Mouse (Mus musculus): ENCODE measurements around the gene Gars. TPM values are rescaled to one million over a fixed set of nuclear protein-coding genes. Genes with fewer than 3 reads are reported as not detected.

The Gars gene
- polyA plus RNA-seq, 1 experiment from 2014 or later, result 186 TPM

DNA sequence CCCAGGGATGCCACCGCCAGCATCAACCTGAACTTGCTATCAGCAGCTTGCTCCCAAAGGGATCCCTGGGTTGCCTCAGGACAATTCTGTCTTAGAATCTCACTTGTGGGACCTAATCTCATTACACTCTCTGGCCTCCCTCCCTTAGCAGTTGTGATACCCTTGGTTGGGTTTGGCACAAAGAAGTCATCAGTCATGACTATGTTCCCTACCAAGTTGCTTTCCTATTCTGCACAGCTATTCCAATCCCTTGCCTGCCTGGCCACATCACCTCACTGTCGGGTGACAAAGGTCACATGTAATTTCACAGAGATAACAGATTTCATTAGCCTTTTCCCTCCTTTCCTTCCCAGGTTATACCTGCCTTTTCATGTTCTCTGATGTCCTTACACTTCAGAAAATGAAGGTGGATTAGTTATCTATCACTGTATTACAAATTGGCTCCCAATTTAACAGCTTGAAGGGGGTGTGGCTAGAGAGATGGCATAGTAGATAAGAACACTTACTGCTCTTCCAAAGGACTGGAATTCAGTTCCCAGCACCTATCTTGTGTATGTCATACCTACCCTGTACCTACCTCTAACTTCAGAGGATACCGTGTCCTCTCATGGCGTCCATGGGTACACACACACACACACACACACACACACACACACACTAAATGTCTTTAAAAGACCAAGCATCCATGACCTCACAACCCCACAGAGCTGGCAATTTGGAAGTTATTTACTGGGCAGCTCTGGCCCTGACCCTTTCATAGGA is 27.3 kb upstream of the Gars start:
- DNase-seq (ENCODE audit: low spot score), result no peak
- peaks cover 8% of the 10 kb centered on the region for H3K27me3 ChIP-seq (ENCODE audit: low read depth, poor library complexity, severe bottlenecking)
- no peaks in the 10 kb centered on the region for H3K36me3 ChIP-seq
- H3K4me3 ChIP-seq, result peak overlapping the region; percentile 13; the same call in 1 of the 2 replicates
- WGBS, result 79% methylated on average over 4 of the region's 4 CpGs
- H3K9me3 ChIP-seq (replicated peaks), result no peaks in the 10 kb centered on the region
- peak overlapping the region; percentile 56; the same call in 1 of the 2 replicates for H3K27ac ChIP-seq
- H3K4me1 ChIP-seq, result no peaks in the 10 kb centered on the region

DNA sequence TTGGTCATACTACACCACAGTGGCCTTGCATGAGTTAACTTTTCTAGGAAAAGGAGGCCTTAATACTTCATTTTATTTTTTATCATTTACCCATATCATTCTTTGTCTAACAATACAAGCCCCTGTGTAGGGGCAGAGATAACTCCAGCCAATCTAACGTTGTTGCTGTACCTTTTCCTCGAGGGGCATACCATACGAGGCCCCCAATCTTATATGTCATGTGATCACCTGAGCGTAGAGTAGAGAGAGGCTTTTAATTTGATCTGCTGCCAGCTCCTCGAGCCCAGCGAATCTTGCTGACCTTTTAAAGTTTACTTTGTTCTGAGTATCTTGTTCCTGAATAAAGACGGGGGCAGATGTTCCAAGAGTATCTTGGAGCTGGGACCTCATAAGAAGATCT is 25.3 kb upstream of the Gars start:
- WGBS, result 88% methylated on average over 7 of the region's 7 CpGs
- Histone ChIP-seq H3K27ac (no peak overlapping the region), H3K4me3 (no peak overlapping the region)

DNA sequence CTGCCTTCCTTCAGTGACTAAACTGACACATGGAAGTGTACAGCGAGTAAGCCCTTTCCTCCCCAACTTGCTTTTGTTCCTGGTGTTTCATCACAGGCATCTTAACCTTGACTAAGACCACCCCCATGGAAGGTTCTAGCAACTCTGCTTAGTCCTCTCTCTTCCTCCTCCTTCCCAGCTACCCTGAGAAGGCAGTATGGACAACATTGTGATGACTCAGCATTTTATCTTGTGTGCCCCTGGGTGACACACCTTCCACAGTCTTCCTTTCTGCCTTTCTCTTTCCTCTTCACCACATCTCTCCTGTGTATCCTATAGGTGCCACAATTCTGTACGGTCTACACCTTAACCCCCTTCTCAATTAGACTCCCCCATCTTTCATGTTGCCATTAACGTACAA is 23.6 kb upstream of the Gars start:
- H3K4me1 ChIP-seq, result peaks cover 13% of the 10 kb centered on the region
- peaks cover 8% of the 10 kb centered on the region for H3K27me3 ChIP-seq (ENCODE audit: low read depth, poor library complexity, severe bottlenecking)
- 92% methylated on average over 3 of the region's 3 CpGs for WGBS
- no peaks in the 10 kb centered on the region for H3K9me3 ChIP-seq (replicated peaks)
- no peaks in the 10 kb centered on the region for H3K36me3 ChIP-seq
- H3K27ac ChIP-seq, result no peak overlapping the region
- no peak for DNase-seq (ENCODE audit: low spot score)
- H3K4me3 ChIP-seq, result no peak overlapping the region

More for the DNA sequence above, 25.3 kb upstream of the Gars start:
- DNase-seq (ENCODE audit: low spot score), result no peak
- Histone ChIP-seq H3K36me3 (no peaks in the 10 kb centered on the region), H3K27me3 (ENCODE audit: low read depth, poor library complexity, severe bottlenecking) (peaks cover 8% of the 10 kb centered on the region), H3K9me3 (replicated peaks) (no peaks in the 10 kb centered on the region), H3K4me1 (peaks cover 13% of the 10 kb centered on the region)

DNA sequence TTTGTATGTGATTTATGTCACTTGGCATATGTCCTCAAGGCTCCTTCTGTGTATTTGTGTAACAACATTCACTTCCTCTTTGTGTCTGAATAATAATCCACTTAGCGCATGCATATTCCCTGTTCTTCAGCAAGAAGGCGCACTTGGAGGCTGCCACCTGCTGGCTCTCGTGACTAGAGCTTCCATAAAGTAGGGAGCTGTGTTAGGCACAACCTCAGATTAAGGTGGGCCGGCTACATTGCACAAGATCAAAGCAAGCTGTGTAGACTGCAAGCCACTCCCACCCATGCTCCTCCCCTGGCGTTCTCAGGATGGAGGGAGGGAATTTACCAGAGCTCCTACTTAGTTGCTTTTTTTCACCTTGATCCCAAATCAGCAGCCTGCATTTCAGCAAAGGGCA is 21.6 kb upstream of the Gars start:
- Histone ChIP-seq H3K27ac (no peak overlapping the region), H3K9me3 (replicated peaks) (no peaks in the 10 kb centered on the region), H3K27me3 (ENCODE audit: low read depth, poor library complexity, severe bottlenecking) (no peaks in the 10 kb centered on the region), H3K36me3 (no peaks in the 10 kb centered on the region), H3K4me1 (peaks cover 13% of the 10 kb centered on the region), H3K4me3 (no peak overlapping the region)
- peak; percentile 40 for DNase-seq (ENCODE audit: low spot score)
- WGBS, result 18% methylated on average over 5 of the region's 5 CpGs

DNA sequence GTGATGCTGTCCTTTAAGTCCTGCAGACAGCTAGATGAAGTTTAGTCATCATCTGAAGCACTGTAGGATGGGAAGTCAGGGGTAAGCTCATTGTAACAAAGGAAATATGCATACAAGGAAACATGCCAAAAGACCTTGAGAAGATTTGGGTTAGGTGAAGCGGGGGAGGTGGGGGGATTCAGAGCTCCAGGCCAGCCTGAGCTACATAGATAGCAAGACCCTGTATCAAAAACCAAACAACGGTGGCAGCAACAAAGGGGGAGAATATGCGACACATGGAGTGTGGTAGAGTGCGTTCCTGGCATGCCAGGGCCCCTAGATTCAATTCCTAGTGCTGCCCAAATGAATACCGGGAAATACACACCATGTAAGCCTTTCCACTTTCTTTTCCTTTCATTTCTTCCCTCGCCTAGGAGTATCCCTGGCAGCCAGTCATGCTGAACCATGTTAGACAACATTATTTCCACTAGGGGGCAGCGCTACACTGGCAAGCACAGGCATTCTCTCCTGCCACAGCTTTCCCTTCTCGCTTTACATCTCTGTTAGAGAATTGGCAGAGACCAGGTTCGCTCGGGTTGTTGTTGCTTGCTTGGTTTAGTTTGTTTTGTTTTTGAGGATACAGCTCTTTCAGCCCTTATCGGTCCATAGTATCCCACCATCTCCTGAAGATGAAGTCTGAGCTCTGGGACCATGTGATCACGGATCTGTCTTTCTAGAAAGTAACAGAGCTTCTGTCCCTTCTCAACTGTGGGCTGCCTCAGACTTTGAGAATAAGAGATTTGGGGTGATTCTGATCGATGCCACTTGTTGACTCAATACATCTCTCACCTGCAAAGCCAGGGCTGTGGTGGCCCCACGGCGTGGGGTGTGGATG is 20.9 kb upstream of the Gars start:
- no peak overlapping the region for H3K27ac ChIP-seq
- no peaks in the 10 kb centered on the region for H3K27me3 ChIP-seq (ENCODE audit: low read depth, poor library complexity, severe bottlenecking)
- H3K4me3 ChIP-seq, result no peak overlapping the region
- H3K9me3 ChIP-seq (replicated peaks), result no peaks in the 10 kb centered on the region
- DNase-seq (ENCODE audit: low spot score), result peak; percentile 70
- no peaks in the 10 kb centered on the region for H3K36me3 ChIP-seq
- WGBS, result 31% methylated on average over 15 of the region's 15 CpGs
- H3K4me1 ChIP-seq, result peaks cover 13% of the 10 kb centered on the region

DNA sequence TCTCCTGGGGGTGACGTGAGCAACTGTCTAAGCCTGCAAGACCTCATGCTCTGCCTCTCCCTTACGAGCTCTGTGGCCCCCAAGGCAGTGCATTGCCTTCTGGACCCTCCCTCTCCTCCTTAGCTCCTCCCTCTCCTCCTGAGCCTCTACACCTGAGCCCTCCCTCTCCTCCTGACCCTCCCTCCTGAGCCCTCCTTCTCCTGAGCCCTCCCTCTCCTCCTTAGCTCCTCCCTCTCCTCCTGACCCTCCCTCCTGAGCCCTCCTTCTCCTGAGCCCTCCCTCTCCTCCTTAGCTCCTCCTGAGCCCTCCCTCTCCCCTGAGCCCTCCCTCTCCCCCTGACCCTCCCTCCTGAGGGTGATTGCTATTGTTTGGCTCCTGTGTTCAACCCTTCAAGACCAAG is 19.4 kb upstream of the Gars start:
- H3K4me3 ChIP-seq, result no peak overlapping the region
- DNase-seq (ENCODE audit: low spot score), result no peak
- no peaks in the 10 kb centered on the region for H3K27me3 ChIP-seq (ENCODE audit: low read depth, poor library complexity, severe bottlenecking)
- H3K4me1 ChIP-seq, result peaks cover 13% of the 10 kb centered on the region
- no peak overlapping the region for H3K27ac ChIP-seq
- H3K36me3 ChIP-seq, result no peaks in the 10 kb centered on the region
- no peaks in the 10 kb centered on the region for H3K9me3 ChIP-seq (replicated peaks)
- WGBS, result 70% methylated on average over 2 of the region's 2 CpGs

DNA sequence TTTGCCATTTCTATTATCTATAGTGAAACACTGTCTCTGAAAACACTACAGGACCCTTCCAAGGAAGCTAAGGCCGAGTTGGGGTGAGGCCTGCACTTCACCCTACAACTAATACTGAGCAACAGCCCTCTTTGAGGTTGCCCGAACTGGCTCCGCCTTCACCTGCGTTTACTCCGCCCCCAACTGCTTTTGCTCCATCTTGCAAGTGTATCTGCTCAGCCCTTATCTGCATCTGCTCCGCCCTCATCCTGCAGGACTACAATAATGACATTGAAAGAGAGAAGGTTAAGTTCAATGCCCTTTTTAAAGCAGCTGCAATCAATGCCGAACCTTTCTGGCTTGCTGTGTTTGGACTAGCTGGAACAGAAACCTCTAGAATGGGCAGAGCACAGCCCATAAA is 16.0 kb upstream of the Gars start:
- Histone ChIP-seq H3K9me3 (replicated peaks) (no peaks in the 10 kb centered on the region), H3K4me1 (peaks cover 2% of the 10 kb centered on the region), H3K27me3 (ENCODE audit: low read depth, poor library complexity, severe bottlenecking) (no peaks in the 10 kb centered on the region), H3K27ac (no peak overlapping the region), H3K4me3 (no peak overlapping the region), H3K36me3 (no peaks in the 10 kb centered on the region)
- 90% methylated on average over 7 of the region's 7 CpGs for WGBS
- no peak for DNase-seq (ENCODE audit: low spot score)

DNA sequence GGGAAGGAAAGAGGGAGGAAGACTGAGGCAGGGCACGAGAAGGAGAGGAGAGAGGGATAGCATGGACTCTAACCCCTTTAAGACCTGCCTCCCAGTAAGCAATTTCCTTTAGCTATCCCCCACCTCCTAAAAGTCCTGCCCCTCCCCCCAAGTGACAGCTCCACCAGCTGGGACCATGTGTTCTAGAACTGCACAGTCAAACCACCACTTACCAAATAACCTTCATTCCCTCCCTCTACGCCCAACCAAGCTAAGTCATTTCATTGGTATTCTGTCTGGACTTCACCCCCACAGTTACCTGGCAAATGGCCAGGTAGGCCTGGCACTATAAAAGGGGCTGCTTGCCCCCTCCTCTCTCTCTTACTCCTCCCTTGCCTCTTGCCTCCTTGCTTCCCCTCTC is 10.2 kb upstream of the Gars start:
- DNase-seq (ENCODE audit: low spot score), result no peak
- no peak overlapping the region for H3K27ac ChIP-seq
- H3K4me3 ChIP-seq, result no peak overlapping the region
- no peaks in the 10 kb centered on the region for H3K9me3 ChIP-seq (replicated peaks)
- H3K4me1 ChIP-seq, result no peaks in the 10 kb centered on the region; the same call in 1 of the 2 replicates
- H3K36me3 ChIP-seq, result no peaks in the 10 kb centered on the region
- 82% methylated on average over 2 of the region's 2 CpGs for WGBS
- H3K27me3 ChIP-seq (ENCODE audit: low read depth, poor library complexity, severe bottlenecking), result no peaks in the 10 kb centered on the region

DNA sequence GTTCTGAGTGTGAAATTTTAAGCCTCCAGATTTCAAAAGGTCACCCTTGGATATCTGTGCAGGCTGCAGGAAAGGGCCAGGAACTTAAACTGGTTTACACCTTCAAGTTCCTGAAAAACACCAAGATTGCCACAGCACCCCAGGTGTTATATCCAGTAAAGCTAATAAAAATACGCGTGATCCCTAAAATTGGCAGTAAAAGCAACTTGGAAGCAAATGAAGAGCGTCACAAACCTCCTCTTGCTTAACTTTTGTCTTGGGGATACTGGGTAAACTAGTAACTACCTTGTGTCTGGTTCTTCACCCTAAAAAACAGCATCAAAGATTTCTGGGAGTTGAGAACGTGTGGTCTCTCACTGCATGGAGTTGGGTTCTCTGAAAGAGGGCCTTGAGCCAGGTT is 1.1 kb upstream of the Gars start:
- 85% methylated on average over 4 of the region's 4 CpGs for WGBS
- H3K4me3 ChIP-seq, result no peak overlapping the region

DNA sequence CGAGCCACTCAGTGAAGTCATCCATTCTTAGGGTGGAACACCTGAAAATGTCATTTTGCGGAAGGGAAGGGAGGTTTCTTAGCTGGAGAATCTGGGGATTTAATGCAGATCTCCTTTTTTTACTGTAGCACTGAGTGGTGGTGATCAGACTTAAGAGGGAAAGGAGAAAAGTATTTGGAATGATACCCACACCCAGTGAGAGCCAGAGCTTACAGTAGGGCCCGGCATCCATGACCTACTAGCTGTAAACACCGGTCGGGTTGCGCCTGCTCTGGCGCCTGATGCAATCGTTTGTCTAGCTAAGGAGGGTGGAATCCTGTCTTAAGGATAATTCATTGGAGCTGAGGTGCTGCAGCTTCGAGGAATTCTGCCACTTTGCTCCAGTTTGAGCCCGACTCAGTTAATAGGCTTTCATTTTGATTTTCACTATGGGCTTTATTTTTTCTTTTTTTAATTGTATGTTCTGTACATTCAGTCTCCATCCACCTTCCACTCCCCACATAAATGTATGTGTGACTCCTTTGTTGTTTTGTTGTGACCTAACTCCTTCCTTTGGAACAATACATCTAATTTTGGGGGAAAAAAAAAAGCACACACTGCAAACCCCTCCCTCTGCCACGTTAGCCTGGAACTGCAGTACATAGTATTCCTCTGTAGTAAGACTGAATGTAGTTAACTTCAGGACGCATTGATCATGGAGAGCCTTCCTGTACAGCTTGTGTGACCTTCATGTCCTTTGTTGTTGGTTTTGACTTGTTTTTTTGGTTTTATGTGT is 1.1 kb downstream of the Gars start:
- peak overlapping the region; percentile 96 for H3K27ac ChIP-seq
- H3K4me3 ChIP-seq, result peak overlapping the region; percentile 99
- H3K27me3 ChIP-seq (ENCODE audit: low read depth, poor library complexity, severe bottlenecking), result no peaks in the 10 kb centered on the region
- H3K4me1 ChIP-seq, result peaks cover 21% of the 10 kb centered on the region
- 5% methylated on average over 12 of the region's 12 CpGs for WGBS
- peak; percentile 44 for DNase-seq (ENCODE audit: low spot score)
- H3K36me3 ChIP-seq, result no peaks in the 10 kb centered on the region
- H3K9me3 ChIP-seq (replicated peaks), result no peaks in the 10 kb centered on the region

More for the DNA sequence above, 1.1 kb upstream of the Gars start:
- Histone ChIP-seq H3K9me3 (replicated peaks) (no peaks in the 10 kb centered on the region), H3K4me1 (peaks cover 21% of the 10 kb centered on the region), H3K27ac (peak overlapping the region; percentile 96; the same call in 1 of the 2 replicates), H3K36me3 (no peaks in the 10 kb centered on the region), H3K27me3 (ENCODE audit: low read depth, poor library complexity, severe bottlenecking) (no peaks in the 10 kb centered on the region)
- no peak for DNase-seq (ENCODE audit: low spot score)

DNA sequence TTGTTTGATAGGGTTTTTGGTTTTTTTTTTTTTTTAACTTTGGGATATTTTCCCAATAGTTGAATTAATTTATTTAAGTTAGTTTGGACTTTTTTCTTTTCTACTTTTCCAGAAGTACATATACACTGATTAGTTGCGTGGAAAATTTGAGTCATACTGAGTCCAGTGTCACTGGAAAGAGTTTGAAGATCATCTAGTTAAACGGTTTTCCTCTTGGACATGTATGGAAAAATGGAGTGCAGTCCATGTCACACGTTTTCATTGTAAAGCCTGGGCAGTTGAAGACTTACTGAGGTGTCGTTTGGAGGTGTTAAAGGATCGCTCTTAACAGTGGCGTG is 1.6 kb downstream of the Gars start:
- Histone ChIP-seq H3K4me1 (peaks cover 21% of the 10 kb centered on the region), H3K27me3 (ENCODE audit: low read depth, poor library complexity, severe bottlenecking) (no peaks in the 10 kb centered on the region), H3K9me3 (replicated peaks) (no peaks in the 10 kb centered on the region), H3K27ac (0 out of 2 replicates have a peak overlapping the region, but pooled peaks have one; percentile 96), H3K36me3 (no peaks in the 10 kb centered on the region), H3K4me3 (peak overlapping the region; percentile 99)
- DNase-seq (ENCODE audit: low spot score), result no peak
- 73% methylated on average over 6 of the region's 6 CpGs for WGBS

DNA sequence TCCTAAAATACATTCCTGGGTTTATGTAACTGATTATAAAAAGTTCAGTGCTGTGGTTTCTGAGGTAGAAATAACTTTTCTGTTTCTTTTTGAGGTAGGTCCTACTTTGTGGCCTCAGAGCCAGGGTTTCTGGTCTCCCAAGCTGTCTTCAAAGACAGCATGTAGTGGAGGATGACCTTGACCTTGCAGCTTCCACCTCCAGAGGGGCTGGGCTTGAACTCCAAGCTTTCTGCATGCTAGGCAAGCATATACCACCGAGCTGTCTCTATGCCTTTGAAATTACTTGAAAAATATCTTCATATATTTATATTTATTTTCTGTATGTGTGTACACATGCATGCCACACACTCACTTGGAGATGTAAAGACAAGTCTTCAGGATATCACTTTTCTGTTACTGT is 2.2 kb downstream of the Gars start:
- Histone ChIP-seq H3K36me3 (no peaks in the 10 kb centered on the region), H3K4me1 (peaks cover 21% of the 10 kb centered on the region), H3K9me3 (replicated peaks) (no peaks in the 10 kb centered on the region), H3K4me3 (no peak overlapping the region), H3K27ac (no peak overlapping the region), H3K27me3 (ENCODE audit: low read depth, poor library complexity, severe bottlenecking) (no peaks in the 10 kb centered on the region)
- WGBS, result 78% methylated on average over 1 of the region's 1 CpGs
- no peak for DNase-seq (ENCODE audit: low spot score)

Data from limb, embryonic 10.5 days (tissue).